Mouse (Mus musculus) left cerebral cortex, adult 2 months (tissue): ENCODE data around the gene Gpsm3. TPM values are rescaled to one million over a fixed set of nuclear protein-coding genes. Genes with fewer than 3 reads are reported as not detected.

ENCODE experiments used
- DNase-seq, 2 experiments: peaks; one replicate each; pipeline ENCODE4 v3.0.0; 2021 to 2022; ENCODE audit warnings: low spot score in 2 of 2, mixed read lengths in 1 of 2; ENCODE audit errors: extremely low spot score in 1 of 2
- H3K27ac ChIP-seq: fragments of 200-600 bp; 2 replicates; pipeline ENCODE4 v1.8.1; 2022
- H3K4me3 ChIP-seq: fragments of 200-600 bp; 2 replicates; pipeline ENCODE4 v1.8.1; 2022
- CTCF ChIP-seq: fragments of 200-600 bp; IDR thresholded peaks from 2 replicates; pipeline ENCODE4 v1.8.1; 2022; ENCODE audit warnings: antibody characterized with exemption, mild to moderate bottlenecking, moderate library complexity
- intact Hi-C: fragments of 180-260 bp; cut with DNase I; formaldehyde crosslinking; loops from one replicate; pipeline ENCODE4 v1.15.1; 2025
- total RNA-seq, 2 experiments: library from RNA; stranded (reverse); gene quantifications; 2 replicates each; pipeline ENCODE4 v1.2.3; 2021

Gpsm3 gene
- total RNA-seq, 2 experiments from 2014 or later = 1.8 to 3.3 TPM

GRCm38 (mm10) chr17:34583819-34584218 lies 5.8 kb upstream of the Gpsm3 start:
- H3K4me3 ChIP-seq = no peak overlapping the region

GRCm38 (mm10) chr17:34585121-34585520 lies 4.5 kb upstream of the Gpsm3 start:
- DNase-seq = peak in 1 of 2 experiments; percentile 31
- no peak for TF ChIP-seq CTCF
- no peak overlapping the region for H3K27ac ChIP-seq
- intact Hi-C loops = loop anchor here (5.0 kb wide), 1 partner anchor 463 kb away; the partner anchor contains the start of gene Brd2
- H3K4me3 ChIP-seq = no peak overlapping the region

More at GRCm38 (mm10) chr17:34583819-34584218, 5.8 kb upstream of the Gpsm3 start:
- no peak for TF ChIP-seq CTCF
- no peak overlapping the region for H3K27ac ChIP-seq
- DNase-seq = no peak
- intact Hi-C loops = no loop called here

- H3K27ac ChIP-seq = peak overlapping the region; percentile 98
- peak in 1 of 2 experiments; percentile 33 for DNase-seq
- TF ChIP-seq CTCF = no peak
- peak overlapping the region; percentile 94 for H3K4me3 ChIP-seq
- intact Hi-C loops = loop anchor here (5.0 kb wide), 1 partner anchor 464 kb away; the partner anchor contains the start of gene Brd2
Measured at GRCm38 (mm10) chr17:34585877-34586771, 3.5 kb upstream of the Gpsm3 start.

GRCm38 (mm10) chr17:34586796-34587422 lies 2.7 kb upstream of the Gpsm3 start:
- no peak for TF ChIP-seq CTCF
- H3K27ac ChIP-seq = peak overlapping the region; percentile 98
- peak overlapping the region; percentile 94 for H3K4me3 ChIP-seq
- intact Hi-C loops = loop anchor here (5.0 kb wide), 1 partner anchor 465 kb away; the partner anchor contains the start of gene Brd2
- peak; percentile 86 to 88 for DNase-seq

GRCm38 (mm10) chr17:34587423-34587811 lies 2.2 kb upstream of the Gpsm3 start:
- Histone ChIP-seq H3K4me3 (peak overlapping the region; percentile 94), H3K27ac (peak overlapping the region; percentile 98)
- intact Hi-C loops = loop anchor here (5.0 kb wide), 1 partner anchor 465 kb away; the partner anchor contains the start of gene Brd2
- TF ChIP-seq CTCF = no peak
- DNase-seq = peak; percentile 98 to 99

- intact Hi-C loops = loop anchor here (5.0 kb wide), 1 partner anchor 466 kb away; the partner anchor contains the start of gene Brd2
- Histone ChIP-seq H3K4me3 (peak overlapping the region; percentile 94), H3K27ac (peak overlapping the region; percentile 98)
- no peak for DNase-seq
- no peak for TF ChIP-seq CTCF
Measured at GRCm38 (mm10) chr17:34587814-34588213, 1.8 kb upstream of the Gpsm3 start.

- DNase-seq = no peak
- intact Hi-C loops = loop anchor here (5.0 kb wide), 1 partner anchor 466 kb away; the partner anchor contains the start of gene Brd2
- no peak overlapping the region for H3K27ac ChIP-seq
- TF ChIP-seq CTCF = no peak
- H3K4me3 ChIP-seq = no peak overlapping the region
Measured at GRCm38 (mm10) chr17:34588767-34589166, 839 bp upstream of the Gpsm3 start.

- intact Hi-C loops = loop anchor here (5.0 kb wide), 1 partner anchor 467 kb away; the partner anchor contains the start of gene Brd2
- H3K27ac ChIP-seq = no peak overlapping the region
- DNase-seq = no peak
Measured at GRCm38 (mm10) chr17:34589206-34589605, 400 bp upstream of the Gpsm3 start.

GRCm38 (mm10) chr17:34590154-34590987 lies 765 bp downstream of the Gpsm3 start:
- DNase-seq = no peak
- intact Hi-C loops = loop anchor here (5.0 kb wide), 1 partner anchor 558 kb away; the partner anchor contains the start of genes Rxrb and Slc39a7
- TF ChIP-seq CTCF = no peak
- Histone ChIP-seq H3K4me3 (no peak overlapping the region; the same call in 1 of the 2 replicates), H3K27ac (peak overlapping the region; percentile 53)

More at GRCm38 (mm10) chr17:34589206-34589605, 400 bp upstream of the Gpsm3 start:
- TF ChIP-seq CTCF = no peak
- no peak overlapping the region for H3K4me3 ChIP-seq

- no peak for DNase-seq
- peak within 1 kb of the TSS; percentile 70 for H3K4me3 ChIP-seq
- H3K27ac ChIP-seq = peak within 1 kb of the TSS; percentile 98
- intact Hi-C loops = loop anchor here (5.0 kb wide), 1 partner anchor 559 kb away; the partner anchor contains the start of genes Rxrb and Slc39a7
- TF ChIP-seq CTCF = no peak
Measured at GRCm38 (mm10) chr17:34591029-34591993, 1.7 kb downstream of the Gpsm3 start, which contains the start of gene Pbx2. Gene Pbx2 (plus strand): TSS chr17:34591266.
